Mouse (Mus musculus): ENCODE data around the gene Pde6b. TPM values are rescaled to one million over a fixed set of nuclear protein-coding genes. Genes with fewer than 3 reads are reported as not detected.
A peak's percentile ranks its signal among the peaks of the same experiment; 100 is the strongest.

Gene Pde6b
- not detected in 2 replicates for total RNA-seq (2021)
- long read RNA-seq, experiment 1 = 0 reads
- long read RNA-seq, experiment 2 = 0 reads

DNA sequence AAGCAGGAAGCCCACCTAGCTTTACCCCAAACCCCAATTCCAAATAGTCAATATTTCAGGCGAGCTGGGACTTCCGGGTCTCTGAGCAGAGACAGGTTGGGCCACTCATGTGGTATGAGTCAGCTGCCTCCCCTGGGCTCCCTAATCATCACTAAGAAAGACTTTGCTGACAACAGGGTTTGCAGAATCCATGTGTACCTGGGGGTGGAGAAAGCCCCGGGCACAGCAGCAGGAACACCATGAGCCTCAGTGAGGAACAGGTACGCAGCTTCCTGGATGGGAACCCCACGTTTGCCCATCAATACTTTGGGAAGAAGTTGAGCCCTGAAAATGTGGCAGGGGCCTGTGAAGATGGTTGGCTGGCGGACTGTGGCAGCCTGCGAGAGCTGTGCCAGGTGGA, at the start of gene Pde6b:
Gene Pde6b, plus strand, starts transcription at position 191 of the 400 bp plus-strand sequence.
- DNase-seq = no peak

DNA sequence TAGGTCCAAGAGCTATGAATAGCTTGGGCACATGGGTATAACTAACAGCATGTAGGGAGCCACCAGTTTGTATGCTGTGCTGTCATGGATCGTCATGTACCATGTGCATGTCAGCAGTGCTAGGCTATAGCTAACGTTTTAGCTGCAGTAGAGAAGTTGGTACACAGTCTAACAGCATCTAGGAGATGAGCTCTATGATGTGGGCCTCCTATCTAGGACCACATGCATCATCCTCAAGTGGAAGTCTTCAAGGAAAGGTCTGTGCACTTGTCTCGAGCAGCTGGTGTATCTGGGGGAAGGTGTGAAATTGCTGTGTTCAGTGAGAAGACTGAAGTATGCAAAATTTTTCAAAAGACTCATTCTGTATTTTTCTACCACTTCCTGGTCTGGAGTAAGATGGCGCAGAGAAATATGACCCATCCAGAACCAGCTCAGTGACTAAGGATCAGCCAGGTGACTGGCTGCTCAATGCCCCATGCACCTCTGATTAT, 44.5 kb upstream of the Pde6b start:
- no peak for DNase-seq

DNA sequence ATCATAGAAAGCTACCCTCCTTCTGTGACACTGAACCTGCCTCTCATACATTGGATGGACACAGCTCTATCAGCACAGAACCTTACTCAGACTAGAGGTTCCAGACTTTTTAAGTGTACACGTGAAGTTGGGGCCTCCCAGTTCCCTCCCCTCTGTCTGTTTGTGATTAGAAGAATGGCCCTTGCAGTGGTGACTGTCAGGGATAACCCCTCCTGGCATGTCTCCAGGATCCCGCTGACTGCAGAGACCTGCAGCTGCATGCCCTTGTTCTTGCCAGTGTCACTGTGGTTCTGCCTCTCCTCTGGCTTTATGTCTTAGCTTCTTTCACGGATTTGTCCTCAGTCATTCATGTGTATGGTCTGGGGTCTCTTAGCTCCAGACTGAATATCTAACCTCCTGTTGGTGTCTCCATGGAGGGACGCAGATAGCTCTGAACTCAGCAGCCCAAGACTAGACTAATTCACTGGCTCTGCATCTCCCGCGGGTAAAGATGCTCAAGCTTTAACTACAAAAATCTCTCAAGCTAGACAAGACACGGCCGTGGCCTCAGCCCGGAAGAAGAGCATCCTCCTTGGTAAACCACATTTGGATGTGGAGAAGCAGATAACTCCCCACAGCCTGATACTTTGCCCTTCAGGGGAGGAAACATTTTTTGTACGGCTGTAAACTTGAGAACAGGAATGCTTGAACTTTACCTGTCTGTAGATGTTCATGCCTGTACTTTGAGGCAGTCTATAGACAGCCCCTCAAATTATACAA, 42.7 kb upstream of the Pde6b start:
- DNase-seq = no peak

DNA sequence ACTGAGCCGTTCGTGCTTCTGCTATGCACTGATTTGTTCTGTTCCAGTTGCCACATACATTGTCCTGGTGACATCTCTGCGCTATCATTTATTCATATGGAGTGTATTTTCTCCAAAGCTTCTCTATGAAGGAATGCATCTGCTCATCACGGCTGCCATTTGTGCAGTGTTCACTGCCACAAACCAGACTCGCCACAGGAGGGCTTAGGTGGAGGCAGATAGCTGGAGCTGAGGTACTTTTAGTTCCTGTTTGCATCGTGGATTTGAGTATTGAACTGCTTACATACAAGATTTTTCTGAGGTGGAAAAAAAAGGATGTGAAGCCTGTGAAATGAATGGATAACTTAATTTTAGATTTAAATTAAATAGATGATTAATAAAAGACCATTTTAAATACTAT, 40.3 kb upstream of the Pde6b start:
- DNase-seq = no peak

DNA sequence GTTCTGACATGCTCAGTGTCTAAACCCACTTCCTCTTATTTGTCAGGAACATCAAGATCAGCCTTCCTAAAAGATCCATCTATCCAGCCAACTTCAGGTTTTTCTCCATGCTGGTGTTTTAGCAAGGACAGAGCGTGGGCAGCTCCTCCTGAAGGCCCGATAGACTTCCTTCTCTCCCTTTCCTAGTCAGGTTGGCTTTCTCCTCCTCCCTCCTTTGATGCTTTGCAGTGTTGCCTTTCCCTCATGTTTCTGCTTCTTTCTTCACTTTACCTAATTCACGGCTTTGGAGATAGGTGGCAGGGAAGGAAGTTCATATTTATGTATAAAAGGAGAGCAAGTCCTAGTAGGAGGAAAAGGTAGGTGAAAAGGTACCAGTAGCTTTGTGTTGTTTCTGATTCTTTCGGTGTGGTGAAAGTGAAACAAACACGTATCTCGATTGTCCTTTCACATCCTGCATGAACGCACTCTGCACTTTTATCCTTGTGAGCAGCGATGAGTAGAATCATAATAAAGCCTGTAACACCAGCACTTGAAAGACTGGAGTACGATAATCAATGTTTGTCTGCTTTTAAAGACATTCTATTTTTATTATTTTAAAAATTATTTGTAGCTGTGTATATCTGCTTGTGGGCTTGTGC, 38.6 kb upstream of the Pde6b start:
- no peak for DNase-seq

DNA sequence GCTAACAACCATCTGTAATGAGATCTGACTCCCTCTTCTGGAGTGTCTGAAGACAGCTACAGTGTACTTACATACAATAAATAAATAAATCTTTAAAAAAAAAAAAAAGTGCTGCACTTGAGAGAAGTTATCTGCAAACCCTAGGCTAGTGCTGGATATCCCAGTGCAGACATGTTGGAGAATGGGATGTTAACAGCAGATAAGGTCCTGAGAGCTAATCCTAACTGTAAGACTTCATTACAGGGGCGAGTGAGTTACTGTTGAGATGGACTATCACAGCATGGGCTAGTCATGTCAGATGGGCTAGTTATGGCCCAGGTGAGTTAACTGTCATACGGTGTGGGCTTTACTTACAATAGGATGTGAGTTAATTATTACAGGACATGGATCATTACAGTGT, 34.1 kb upstream of the Pde6b start:
- no peak for DNase-seq

DNA sequence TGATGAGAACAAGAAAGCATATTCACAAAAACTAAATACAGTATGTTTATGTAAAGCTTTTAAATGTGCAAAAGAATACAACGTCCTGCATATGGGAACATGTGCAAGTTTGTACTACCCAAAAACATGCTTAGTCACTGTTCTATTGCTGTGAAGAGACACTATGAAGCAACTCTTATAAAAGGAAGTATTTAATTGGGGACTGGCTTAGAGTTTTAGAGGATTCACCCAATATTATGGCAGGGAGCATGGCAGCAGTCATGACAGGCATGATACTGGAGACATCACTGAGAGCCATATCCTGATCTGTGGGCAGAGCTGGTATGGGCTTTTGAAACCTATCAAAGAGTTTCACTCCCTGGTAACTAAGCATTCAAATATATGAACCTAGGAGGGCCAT, 30.3 kb upstream of the Pde6b start:
- DNase-seq = no peak

DNA sequence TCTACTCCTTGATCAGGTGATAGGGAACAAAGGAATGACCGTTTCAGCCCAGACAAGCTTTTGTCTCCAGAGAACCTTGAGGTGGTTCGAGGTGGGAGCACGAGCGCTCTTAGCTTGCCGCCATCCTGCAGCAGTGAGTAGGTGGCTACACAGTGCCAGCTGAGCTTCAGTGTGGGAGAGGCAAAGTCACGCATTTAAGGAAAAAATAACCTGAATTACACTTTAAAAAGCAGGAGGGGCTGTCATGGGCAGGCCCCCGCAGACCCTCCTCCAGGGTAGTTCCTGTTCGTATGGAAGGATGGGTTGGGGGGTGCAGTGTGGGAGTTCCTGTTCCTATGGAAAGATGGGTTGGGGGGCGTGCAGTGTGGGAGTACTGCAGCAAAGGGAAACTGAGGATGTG, 28.7 kb upstream of the Pde6b start:
- no peak for DNase-seq

DNA sequence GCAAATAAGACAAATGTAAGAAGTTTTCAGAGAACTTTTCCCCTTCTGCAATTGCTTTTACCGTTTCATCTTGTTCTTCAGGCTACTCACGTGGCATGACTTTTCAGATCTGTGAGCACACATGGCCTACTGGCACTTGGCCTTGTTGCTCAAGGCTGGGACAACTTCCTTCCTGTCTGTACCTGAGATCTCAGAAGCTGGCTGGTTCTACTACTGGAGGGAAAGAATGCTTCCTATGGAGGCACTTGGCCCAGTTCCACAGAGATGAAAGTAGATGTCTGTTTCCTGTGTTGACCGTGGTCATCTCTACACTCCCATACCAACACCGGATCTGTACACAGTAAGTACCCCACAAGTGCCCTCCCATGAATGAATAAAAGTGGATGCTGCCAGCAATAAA, 28.0 kb upstream of the Pde6b start:
- no peak for DNase-seq

DNA sequence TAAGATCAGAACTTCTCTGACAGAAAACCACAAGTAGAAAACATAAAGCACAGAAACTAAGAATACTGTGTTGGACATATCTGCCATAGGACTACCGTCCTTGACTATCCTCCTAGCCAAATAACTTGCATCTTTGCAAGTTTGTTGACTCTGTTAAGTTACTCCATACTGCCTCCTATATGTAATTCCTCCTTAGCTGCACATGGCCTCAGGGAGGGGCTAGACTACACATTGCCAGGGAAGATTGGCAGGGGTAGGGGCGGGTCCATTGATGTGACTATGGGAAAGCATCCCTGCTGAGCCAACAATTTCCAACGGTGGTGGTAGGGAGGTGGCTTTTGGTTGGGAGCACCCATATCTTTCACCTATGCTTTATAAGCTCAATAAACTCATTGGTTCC, 25.9 kb upstream of the Pde6b start:
- no peak for DNase-seq

DNA sequence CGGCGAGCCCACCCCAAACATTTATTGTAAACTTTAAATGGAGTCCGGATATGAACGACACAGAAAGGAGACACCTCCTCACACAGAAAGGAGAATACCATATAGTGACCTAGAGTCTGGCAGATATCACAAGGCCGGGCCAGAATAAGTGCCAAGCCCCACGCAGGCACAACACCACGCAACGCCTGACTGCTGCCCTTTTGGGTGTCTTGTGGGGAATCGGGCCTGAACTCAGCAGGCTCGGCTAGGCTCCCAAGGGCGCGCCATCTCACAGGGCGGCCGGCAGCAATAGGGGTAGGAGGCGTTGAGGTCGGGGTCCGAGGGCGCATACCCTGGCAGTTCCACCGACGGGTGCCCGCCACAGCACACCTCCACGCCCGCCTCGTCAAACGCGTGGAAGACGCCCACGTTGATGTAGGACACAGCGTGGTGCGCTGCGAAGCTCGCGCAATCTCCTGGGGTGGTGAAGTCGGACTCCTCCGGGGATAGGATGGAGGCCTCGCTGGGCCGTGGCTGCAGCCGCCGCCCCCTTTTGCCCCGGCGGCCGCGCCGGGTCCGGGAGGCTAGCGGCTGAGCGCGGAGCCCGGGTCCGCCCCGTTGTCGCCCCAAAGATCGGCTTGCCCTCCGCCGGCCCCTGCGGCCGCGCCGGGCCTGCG, 21.7 kb upstream of the Pde6b start:
- peak; percentile 9 for DNase-seq

DNA sequence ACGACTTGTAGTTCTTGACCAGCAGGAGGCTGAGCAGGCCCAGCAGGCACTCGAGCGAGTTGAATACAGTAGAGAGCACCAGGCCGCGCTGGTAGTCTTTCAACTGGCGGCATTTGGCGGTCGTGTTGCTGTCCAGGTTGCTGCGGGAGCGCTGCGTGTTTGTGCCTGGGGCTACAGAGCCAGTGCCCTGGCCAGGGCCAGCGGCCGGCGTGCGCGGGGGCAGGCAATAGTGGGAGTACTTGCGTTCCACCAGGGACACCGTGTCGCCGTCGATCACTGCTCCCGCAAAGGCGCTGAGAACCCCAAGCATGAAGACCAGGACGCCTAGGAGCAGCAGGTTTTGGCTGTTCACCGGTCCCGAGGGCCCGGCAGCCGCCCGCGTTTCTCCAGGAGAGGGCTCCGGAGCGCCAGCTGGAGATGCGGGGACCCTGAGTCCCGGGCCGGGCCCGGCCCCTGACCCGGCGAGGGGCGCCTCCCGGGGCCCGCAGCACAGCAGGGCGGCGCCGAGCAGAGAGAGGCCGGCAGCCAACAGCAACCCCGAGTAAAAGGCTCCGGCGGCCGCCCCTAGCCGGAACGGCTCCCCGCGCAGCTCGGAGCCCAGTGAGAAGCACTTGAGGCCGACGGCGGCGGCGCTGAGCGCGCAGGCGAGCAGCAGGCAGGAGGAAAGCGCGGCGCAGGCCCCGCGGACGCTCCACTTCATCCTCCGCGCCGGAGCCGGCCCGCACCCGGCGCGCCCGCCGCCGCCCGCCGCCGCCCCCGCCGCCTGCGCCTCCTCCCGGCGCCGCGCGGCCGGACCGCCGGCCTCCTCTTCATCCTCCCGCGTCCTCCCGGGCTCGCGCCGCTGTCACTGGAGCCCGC, 21.0 kb upstream of the Pde6b start:
- peak; percentile 63 for DNase-seq

DNA sequence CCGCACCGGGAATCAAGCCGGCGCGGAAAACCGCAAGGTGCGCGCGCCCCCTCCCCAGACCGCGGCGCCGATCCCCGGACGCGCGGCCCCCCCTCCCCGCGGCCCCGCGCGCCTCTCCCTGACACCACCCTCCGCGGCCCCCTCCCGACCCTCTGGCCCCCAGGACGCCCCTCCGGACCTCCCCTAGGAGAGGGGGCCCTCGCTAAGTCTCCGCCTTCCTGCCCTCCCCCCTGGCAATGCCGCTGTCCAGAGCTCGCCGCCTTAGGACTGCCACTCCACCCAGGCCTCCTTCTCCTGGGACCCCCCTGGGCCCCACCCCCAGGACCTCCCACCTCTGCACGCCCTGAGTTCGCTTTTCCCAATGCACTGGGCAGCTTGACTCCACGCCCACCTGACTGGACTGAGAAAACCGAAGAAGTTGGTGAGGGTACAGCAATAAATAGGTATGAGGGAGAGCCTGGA, 20.3 kb upstream of the Pde6b start, which contains the start of gene Gm42517:
Gene Gm42517, minus strand, starts transcription at position 52 of the 462 bp plus-strand sequence.
- DNase-seq = peak; percentile 16

DNA sequence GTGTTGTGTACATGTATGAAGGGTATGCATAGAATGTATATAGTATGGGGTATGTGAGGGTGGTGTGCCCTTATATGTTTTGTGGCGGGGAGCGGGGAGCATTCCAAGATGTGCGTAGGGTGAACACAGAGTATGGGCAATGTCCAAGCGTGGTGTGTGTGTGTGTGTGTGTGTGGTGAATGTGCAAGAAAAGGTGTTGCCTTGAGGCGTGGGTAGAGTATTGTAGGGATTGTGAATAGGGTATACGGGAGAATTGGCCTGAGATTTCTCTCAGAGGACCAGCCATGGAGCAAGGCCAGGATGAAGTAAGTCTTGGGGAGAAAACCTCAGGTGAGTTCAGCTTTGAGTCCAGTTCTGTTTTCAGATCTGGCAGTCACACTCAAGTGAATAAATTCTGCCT, 19.7 kb upstream of the Pde6b start:
- no peak for DNase-seq

DNA sequence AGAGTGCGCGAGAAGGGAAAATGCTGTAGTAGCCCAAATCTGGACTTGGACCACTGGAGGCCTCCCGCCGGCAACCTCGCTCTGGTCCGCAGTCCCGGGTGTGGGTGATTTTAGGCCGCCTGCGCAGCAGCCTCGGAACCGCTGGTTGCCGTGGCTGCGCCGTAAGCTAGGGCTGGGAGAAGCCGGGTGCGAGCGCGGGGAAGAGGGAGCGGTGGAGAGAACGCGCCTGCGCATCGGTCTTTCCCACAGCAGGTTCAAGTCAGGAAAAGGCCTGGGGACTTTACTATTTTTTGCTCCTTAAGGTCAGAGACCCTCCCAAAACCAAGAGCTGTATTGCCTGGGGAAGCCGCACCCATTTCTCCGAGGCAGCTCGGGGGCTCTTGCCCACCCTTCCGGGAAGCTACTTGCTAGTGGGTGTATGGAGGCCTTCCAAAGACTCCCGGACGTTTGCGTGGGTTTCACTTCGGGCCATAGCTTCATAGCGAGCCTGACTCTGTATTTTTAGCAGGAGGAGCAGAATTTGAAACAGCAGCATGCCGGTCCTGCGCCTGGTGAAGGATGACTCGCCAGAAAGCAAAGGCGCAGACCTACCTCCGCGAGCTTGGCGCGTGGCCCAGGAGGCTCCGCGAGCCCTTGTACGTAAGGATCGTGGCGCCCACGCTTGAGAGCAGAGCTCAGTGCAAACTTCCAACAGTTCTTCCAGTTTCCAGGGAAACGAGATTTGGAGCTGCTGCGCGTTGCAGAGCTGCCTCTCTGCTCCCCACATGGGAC, 19.2 kb upstream of the Pde6b start:
- DNase-seq = peak; percentile 62

DNA sequence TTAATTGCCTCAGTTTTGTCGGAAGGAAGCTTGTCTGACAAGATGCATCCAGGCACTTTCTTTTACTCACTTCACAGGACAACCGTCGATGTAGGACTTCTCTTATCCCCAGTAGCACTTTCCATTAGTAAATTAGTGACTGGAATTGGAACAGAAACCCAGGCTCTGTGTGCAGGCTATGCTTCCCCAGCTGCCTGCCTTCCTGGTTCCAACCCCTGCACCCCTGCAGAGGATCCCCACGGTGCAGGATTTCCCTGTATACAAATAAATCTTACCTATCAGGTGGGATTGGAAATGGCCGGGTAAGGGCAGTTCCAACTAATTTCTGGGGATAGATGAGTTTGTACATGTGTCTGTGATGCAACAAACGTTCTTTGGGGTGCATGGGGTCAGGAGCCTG, 18.2 kb upstream of the Pde6b start:
- DNase-seq = no peak

DNA sequence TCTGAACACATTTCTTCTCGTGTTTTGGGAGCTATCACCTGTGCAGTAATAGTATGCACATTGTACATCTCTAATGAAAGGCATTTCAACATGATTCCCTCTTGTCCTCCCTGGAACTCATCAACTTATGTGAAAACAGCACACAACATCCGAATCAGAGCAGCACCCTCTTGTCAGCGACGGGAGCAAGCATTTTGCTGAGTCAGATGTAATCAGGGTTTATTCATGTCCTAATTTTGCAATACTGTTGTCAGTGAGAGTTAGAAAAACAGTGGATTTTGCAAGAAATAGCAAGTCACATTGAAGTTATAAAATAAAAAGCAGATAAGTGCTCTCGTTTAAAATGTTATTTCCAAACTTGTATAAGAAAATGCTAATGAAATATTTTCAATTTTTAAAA, 14.1 kb upstream of the Pde6b start:
- no peak for DNase-seq

DNA sequence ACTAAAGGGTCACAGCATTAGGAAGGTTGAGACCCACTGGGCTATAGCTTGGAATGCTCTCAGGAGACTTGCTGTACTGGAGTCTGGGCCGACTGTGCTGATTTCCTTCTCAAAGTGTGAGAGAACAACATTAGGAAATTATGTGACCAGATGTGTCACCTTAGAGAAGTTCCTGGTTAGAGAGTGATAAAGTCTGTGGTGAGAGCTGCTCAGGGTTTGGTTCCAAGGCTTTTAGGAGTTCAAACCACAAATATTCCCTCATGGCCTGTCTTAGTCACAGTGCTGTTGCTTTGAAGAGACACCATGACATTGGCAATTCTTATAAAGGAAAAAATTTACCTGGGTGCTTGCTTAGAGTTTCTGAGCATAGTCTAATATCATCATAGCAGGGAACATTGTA, 12.1 kb upstream of the Pde6b start:
- DNase-seq = no peak

DNA sequence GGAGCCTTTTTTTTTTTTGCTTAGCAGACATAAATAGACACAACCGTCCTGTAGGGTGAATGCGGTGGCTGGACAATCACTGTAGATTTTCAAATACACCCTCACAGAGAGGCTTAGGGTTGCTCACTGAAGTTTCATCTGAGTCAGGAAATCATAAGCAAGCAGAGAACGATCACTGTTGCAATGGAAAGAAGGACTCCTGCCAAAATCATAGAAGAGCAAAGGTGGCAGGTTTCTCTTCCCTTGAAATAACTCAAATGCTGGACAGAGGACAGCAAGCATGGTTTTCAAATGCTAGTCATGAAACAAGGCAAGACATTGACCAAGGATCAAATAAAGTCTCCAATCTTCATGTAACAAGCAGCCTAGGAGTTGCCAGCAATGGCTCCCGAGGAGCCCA, 9.8 kb upstream of the Pde6b start:
- DNase-seq = no peak

DNA sequence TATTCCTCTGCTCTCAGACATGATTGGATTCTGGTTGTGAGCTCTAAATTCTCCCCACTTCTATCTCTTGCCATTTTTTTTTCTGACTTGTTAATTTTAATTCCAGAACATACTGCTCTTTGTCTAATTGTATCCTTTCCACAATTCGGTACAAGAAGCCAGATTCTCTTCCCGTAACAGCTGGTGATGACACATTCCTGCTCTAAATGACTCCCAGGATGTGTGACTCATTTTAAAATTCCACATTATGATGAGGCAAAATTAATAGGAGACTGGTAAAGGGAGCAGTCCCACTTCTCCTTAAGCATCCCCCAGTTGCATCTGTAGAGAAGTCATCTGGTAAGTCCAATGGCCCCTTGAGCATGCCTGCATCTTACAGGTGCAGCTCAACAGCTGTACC, 2.6 kb upstream of the Pde6b start:
- no peak for DNase-seq

DNA sequence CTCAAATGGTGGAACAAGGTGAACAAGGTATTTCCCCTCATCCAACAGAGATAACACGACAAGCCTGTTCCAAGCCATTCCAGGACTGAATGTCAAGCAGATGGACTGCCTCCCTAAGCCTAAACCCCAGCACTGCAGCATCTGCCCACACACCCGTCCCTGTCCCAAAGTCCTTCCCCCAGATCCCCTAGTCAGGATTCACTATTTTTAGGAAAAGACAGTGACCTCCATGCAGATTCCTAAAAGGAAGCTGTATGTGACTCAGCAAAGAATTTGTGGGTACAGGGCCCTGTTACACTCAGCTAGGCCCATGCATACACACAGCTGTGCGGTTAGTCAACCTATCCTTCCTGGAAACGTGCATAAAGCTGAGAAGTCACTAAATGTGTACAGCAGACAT, 1.7 kb upstream of the Pde6b start:
- no peak for DNase-seq

All from adrenal gland, postnatal 14 days (tissue).